Mouse (Mus musculus): ENCODE results near the gene Sfxn2. TPM values are rescaled to one million over a fixed set of nuclear protein-coding genes. Genes with fewer than 3 reads are reported as not detected.
A peak's percentile ranks its signal among the peaks of the same experiment; 100 is the strongest.

Gene Sfxn2
- total and polyA plus RNA-seq, 2 experiments from 2014 or later, result 4.2 to 5.1 TPM

- ATAC-seq (ENCODE audit: insufficient read depth, low read depth) (peak; percentile 8; the same call in 1 of the 2 replicates), DNase-seq (ENCODE audit: low spot score) (peak; percentile 27)
- H3K4me1 ChIP-seq (ENCODE audit: control insufficient read depth, insufficient read depth), result peaks cover 5% of the 10 kb centered on the region
- no peaks in the 10 kb centered on the region for H3K36me3 ChIP-seq (replicated peaks; ENCODE audit: control insufficient read depth, insufficient read depth, low read length)
- no peak; the same call in 1 of the 2 replicates for TF ChIP-seq EP300 (IDR thresholded peaks at IDR 0.05; ENCODE audit: low read depth)
- TF ChIP-seq CTCF (IDR thresholded peaks at IDR 0.05; ENCODE audit: low read depth), result no peak
- H3K27ac ChIP-seq (ENCODE audit: low read depth), result peak overlapping the region; percentile 65
- H3K27me3 ChIP-seq (ENCODE audit: control insufficient read depth, insufficient read depth, low read length), result no peaks in the 10 kb centered on the region
- H3K4me3 ChIP-seq (ENCODE audit: low read depth, low read length), result peak overlapping the region; percentile 81
- no peaks in the 10 kb centered on the region for H3K9me3 ChIP-seq (replicated peaks; ENCODE audit: control insufficient read depth, low read length)
- H3K9ac ChIP-seq (replicated peaks; ENCODE audit: low read depth, low read length), result peak overlapping the region; percentile 59
- peak overlapping the region; percentile 78 for H3K4me2 ChIP-seq (ENCODE audit: low read depth, low read length)
- WGBS, result under 1% methylated on average over 16 of the region's 17 CpGs
Observed at GRCm38 (mm10) chr19:46572548-46572947, 617 bp upstream of the Sfxn2 start.

GRCm38 (mm10) chr19:46573990-46574389 is 825 bp downstream of the Sfxn2 start:
- 43% methylated on average over 6 of the region's 6 CpGs for WGBS

DNA sequence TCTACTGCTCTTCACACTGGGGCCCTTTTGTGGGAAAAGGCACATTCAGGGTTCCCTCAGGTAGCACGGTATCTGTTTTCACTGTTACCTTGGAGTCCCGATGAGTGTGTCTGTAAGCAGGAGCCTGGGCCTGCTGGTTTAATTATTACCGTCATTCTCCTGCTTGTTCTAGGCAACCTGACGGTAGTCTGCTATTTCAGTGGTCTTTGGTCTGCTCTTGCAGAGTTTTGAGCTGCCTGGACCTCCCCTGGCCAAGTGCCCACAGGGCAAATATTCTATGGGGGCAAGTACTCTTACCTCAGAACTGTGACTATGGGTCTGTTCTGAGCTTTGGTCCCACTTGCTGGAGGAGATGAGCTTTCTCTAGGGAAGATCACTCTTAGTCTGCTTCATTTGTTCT is 2.0 kb downstream of the Sfxn2 start:
- H3K4me1 ChIP-seq (ENCODE audit: control insufficient read depth, insufficient read depth), result peaks cover 5% of the 10 kb centered on the region
- WGBS, result 65% methylated on average over 4 of the region's 4 CpGs
- ATAC-seq (ENCODE audit: insufficient read depth, low read depth) (no peak), DNase-seq (ENCODE audit: low spot score) (no peak)
- H3K4me2 ChIP-seq (ENCODE audit: low read depth, low read length), result no peak overlapping the region
- H3K27me3 ChIP-seq (ENCODE audit: control insufficient read depth, insufficient read depth, low read length), result no peaks in the 10 kb centered on the region
- no peak overlapping the region for H3K9ac ChIP-seq (replicated peaks; ENCODE audit: low read depth, low read length)
- H3K4me3 ChIP-seq (ENCODE audit: low read depth, low read length), result no peak overlapping the region
- H3K27ac ChIP-seq (ENCODE audit: low read depth), result no peak overlapping the region
- H3K36me3 ChIP-seq (replicated peaks; ENCODE audit: control insufficient read depth, insufficient read depth, low read length), result no peaks in the 10 kb centered on the region
- no peak for TF ChIP-seq EP300 (IDR thresholded peaks at IDR 0.05; ENCODE audit: low read depth)
- no peak for TF ChIP-seq CTCF (IDR thresholded peaks at IDR 0.05; ENCODE audit: low read depth)
- H3K9me3 ChIP-seq (replicated peaks; ENCODE audit: control insufficient read depth, low read length), result no peaks in the 10 kb centered on the region

More at GRCm38 (mm10) chr19:46573990-46574389, 825 bp downstream of the Sfxn2 start:
- ATAC-seq (ENCODE audit: insufficient read depth, low read depth) (no peak), DNase-seq (ENCODE audit: low spot score) (no peak)
- Histone ChIP-seq H3K9ac (replicated peaks; ENCODE audit: low read depth, low read length) (peak overlapping the region; percentile 61; the same call in 1 of the 2 replicates), H3K27me3 (ENCODE audit: control insufficient read depth, insufficient read depth, low read length) (no peaks in the 10 kb centered on the region), H3K27ac (ENCODE audit: low read depth) (peak overlapping the region; percentile 81; the same call in 1 of the 2 replicates), H3K4me1 (ENCODE audit: control insufficient read depth, insufficient read depth) (peaks cover 5% of the 10 kb centered on the region), H3K4me3 (ENCODE audit: low read depth, low read length) (peak overlapping the region; percentile 81), H3K9me3 (replicated peaks; ENCODE audit: control insufficient read depth, low read length) (no peaks in the 10 kb centered on the region), H3K36me3 (replicated peaks; ENCODE audit: control insufficient read depth, insufficient read depth, low read length) (no peaks in the 10 kb centered on the region), H3K4me2 (ENCODE audit: low read depth, low read length) (peak overlapping the region; percentile 78)
- TF ChIP-seq CTCF (IDR thresholded peaks at IDR 0.05; ENCODE audit: low read depth) (no peak), EP300 (IDR thresholded peaks at IDR 0.05; ENCODE audit: low read depth) (no peak)

- H3K4me3 ChIP-seq (ENCODE audit: low read depth, low read length), result no peak overlapping the region
- H3K4me2 ChIP-seq (ENCODE audit: low read depth, low read length), result no peak overlapping the region
- 58% methylated on average over 13 of the region's 13 CpGs for WGBS
- TF ChIP-seq CTCF (IDR thresholded peaks at IDR 0.05; ENCODE audit: low read depth) (peak; percentile 99), EP300 (IDR thresholded peaks at IDR 0.05; ENCODE audit: low read depth) (no peak)
- H3K4me1 ChIP-seq (ENCODE audit: control insufficient read depth, insufficient read depth), result no peaks in the 10 kb centered on the region
- peak; percentile 81 for ATAC-seq (ENCODE audit: insufficient read depth, low read depth)
- H3K9ac ChIP-seq (replicated peaks; ENCODE audit: low read depth, low read length), result no peak overlapping the region
- peak; percentile 71 for DNase-seq (ENCODE audit: low spot score)
- peaks cover 21% of the 10 kb centered on the region for H3K36me3 ChIP-seq (replicated peaks; ENCODE audit: control insufficient read depth, insufficient read depth, low read length)
- no peaks in the 10 kb centered on the region for H3K27me3 ChIP-seq (ENCODE audit: control insufficient read depth, insufficient read depth, low read length)
- no peak overlapping the region for H3K27ac ChIP-seq (ENCODE audit: low read depth)
- no peaks in the 10 kb centered on the region for H3K9me3 ChIP-seq (replicated peaks; ENCODE audit: control insufficient read depth, low read length)
Observed at GRCm38 (mm10) chr19:46587823-46588508, 14.8 kb downstream of the Sfxn2 start.

GRCm38 (mm10) chr19:46591575-46591974 is 18.4 kb downstream of the Sfxn2 start:
- no peak for ATAC-seq (ENCODE audit: insufficient read depth, low read depth)
- H3K4me1 ChIP-seq (ENCODE audit: control insufficient read depth, insufficient read depth), result no peaks in the 10 kb centered on the region
- no peak for DNase-seq (ENCODE audit: low spot score)
- peaks cover 28% of the 10 kb centered on the region for H3K36me3 ChIP-seq (replicated peaks; ENCODE audit: control insufficient read depth, insufficient read depth, low read length)
- H3K9me3 ChIP-seq (replicated peaks; ENCODE audit: control insufficient read depth, low read length), result no peaks in the 10 kb centered on the region
- TF ChIP-seq EP300 (IDR thresholded peaks at IDR 0.05; ENCODE audit: low read depth) (no peak), CTCF (IDR thresholded peaks at IDR 0.05; ENCODE audit: low read depth) (no peak)
- no peaks in the 10 kb centered on the region for H3K27me3 ChIP-seq (ENCODE audit: control insufficient read depth, insufficient read depth, low read length)
- no peak overlapping the region for H3K27ac ChIP-seq (ENCODE audit: low read depth)
- H3K4me3 ChIP-seq (ENCODE audit: low read depth, low read length), result no peak overlapping the region
- H3K9ac ChIP-seq (replicated peaks; ENCODE audit: low read depth, low read length), result no peak overlapping the region
- no peak overlapping the region for H3K4me2 ChIP-seq (ENCODE audit: low read depth, low read length)
- WGBS, result 77% methylated on average over 6 of the region's 6 CpGs

All from heart, postnatal 0 days (tissue).